Mouse (Mus musculus): ENCODE results near the gene Imp4. TPM values are rescaled to one million over a fixed set of nuclear protein-coding genes. Genes with fewer than 3 reads are reported as not detected.
"Not testable (repeated sequence)": the region's sequence is repeated elsewhere in the genome, so short reads cannot be mapped to it uniquely, and the experiment has no call there.

Gene Imp4
- total RNA-seq (2021), result 10 to 100 TPM; 30.5 to 36.7 TPM

DNA sequence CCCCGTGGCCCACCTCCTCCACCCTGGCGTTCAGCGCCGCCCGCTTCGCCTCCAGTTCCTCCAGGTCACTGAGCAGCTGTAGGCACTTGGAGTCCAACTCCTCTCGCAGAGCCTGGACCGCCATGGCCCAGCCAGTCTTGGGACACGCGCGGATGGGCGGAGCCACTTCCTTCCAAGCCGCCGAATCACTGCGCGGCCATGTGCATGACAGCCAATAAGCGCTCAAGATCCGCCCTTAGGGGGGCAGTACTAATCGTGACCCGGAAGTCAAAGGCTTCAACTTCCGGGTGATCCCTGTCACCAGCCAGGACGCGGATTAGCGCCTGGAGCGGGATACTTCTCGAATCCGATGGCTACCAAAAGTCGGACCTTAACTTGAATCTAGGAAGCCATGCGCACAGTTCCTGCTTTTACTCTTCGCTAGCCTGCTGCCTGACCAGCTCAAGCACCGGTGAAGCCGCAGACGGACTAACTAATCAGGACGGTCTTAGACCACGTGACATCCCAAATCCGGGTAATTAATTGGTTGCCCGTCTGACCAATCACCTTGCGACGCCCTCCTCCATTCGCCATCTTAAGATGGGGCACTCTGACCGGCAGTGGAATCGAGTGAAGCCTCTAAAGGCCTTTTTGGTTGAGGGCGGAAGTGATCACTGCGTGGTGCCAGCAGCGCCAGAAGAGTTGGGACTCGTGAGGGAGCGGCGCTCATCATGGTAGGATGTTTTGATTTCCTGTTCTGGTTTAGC is at the start of gene Imp4, which contains the start of gene Ccdc115:
Imp4 (plus strand) TSS at position 637 of the 746 bp plus-strand sequence.
Ccdc115 (minus strand) TSS at position 458 of the 746 bp plus-strand sequence.
- intact Hi-C loops (cut with DNase I), result no loop called here
- peak; percentile 97 for DNase-seq

GRCm38 (mm10) chr1:34396321-34396720 is 43.3 kb upstream of the Imp4 start:
- peak; percentile 17 for DNase-seq
- intact Hi-C loops (cut with DNase I), result no loop called here

GRCm38 (mm10) chr1:34399182-34399953 is 40.3 kb upstream of the Imp4 start:
- intact Hi-C loops (cut with DNase I), result no loop called here
- DNase-seq, result peak; percentile 34

DNA sequence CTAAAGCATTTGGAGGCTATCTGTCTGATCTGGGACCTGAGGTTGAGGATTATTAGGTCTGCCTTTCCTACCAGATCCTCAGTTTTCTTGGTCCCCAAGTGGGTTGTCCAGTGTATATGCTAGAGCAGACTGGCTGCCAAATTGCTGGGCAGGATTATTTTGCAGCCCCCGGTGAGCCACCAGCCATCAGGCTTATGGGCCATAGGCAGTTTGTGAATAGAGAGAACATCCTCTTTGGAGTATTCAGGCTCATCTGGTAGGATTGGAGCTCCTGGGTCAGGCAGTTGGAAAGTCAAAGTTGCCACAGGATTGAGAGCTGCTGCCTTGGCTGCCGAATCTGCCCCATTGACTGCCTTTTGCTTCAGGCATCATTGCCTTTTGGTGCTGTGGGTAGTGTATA is 11.2 kb upstream of the Imp4 start:
- DNase-seq, result no peak
- intact Hi-C loops (cut with DNase I), result no loop called here

GRCm38 (mm10) chr1:34429281-34429680 is 10.4 kb upstream of the Imp4 start:
- intact Hi-C loops (cut with DNase I), result no loop called here
- no peak for DNase-seq

GRCm38 (mm10) chr1:34430981-34431380 is 8.7 kb upstream of the Imp4 start:
- intact Hi-C loops (cut with DNase I), result no loop called here
- DNase-seq, result no peak

DNA sequence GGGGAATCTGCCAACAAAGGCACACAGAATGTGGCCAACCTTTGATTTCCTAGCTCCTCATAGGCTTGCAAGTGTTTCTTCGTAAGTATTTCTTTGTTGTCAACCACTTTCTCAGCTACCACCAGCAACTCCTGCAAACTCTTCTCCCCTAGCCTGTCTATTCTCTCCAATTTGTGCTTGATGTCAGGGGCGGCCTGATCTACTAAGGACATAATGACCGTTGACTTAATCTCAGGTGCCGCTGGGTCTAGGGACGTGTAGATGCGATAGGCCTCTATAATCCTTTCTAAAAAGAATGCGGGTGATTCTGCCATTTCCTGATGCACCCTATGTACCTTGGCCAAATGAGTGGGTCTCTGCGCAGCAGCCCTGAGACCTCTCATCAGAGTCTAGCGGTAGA is 8.2 kb upstream of the Imp4 start:
- no peak for DNase-seq
- intact Hi-C loops (cut with DNase I), result no loop called here

DNA sequence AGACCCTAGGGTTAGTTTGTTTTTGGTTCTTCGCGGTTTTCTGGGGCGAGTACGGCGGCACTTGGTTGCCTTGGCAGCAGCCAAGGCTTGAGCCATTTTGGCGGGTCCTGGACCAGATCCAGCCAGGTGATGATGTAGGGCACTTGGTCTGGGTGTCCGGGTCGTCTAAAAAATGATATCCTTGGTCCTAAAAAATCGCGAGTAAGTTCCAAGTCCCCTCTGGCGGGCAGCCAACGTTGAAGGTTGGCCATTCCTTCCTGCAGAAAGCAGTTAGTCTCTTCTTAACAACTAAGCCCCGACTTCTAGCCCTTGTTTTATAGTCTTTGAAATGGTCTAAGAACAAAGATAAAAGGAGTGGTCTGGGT is 7.3 kb upstream of the Imp4 start:
- peak; percentile 60 for DNase-seq
- intact Hi-C loops (cut with DNase I), result no loop called here

- DNase-seq, result peak; percentile 43
- intact Hi-C loops (cut with DNase I), result no loop called here
Observed at GRCm38 (mm10) chr1:34432776-34433481, 6.7 kb upstream of the Imp4 start.

GRCm38 (mm10) chr1:34433891-34434521 is 5.6 kb upstream of the Imp4 start:
- DNase-seq, result peak; percentile 25
- intact Hi-C loops (cut with DNase I), result no loop called here

DNA sequence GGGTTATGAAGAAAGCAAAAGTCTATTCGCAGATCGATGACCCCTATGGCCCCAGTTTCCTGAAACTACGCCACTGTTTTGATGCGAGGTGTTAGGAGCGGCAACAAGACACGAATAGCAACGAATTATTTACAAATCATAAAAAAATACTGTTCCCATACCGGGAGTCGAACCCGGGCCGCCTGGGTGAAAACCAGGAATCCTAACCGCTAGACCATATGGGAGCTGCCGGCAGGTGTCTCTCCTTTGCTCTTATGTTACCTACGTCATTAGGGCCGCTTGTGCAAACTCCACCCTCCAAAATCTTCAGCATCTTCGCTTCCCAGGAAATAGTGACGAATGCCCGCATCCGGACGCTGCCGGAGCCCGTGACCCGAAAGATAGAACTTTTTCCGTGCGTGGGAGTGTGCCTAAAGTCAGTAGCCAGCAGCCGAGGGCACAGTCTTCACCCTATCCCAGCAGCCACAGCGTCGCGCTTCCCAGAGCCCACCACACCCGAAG is 4.9 kb upstream of the Imp4 start:
- intact Hi-C loops (cut with DNase I), result no loop called here
- DNase-seq, result peak; percentile 86

DNA sequence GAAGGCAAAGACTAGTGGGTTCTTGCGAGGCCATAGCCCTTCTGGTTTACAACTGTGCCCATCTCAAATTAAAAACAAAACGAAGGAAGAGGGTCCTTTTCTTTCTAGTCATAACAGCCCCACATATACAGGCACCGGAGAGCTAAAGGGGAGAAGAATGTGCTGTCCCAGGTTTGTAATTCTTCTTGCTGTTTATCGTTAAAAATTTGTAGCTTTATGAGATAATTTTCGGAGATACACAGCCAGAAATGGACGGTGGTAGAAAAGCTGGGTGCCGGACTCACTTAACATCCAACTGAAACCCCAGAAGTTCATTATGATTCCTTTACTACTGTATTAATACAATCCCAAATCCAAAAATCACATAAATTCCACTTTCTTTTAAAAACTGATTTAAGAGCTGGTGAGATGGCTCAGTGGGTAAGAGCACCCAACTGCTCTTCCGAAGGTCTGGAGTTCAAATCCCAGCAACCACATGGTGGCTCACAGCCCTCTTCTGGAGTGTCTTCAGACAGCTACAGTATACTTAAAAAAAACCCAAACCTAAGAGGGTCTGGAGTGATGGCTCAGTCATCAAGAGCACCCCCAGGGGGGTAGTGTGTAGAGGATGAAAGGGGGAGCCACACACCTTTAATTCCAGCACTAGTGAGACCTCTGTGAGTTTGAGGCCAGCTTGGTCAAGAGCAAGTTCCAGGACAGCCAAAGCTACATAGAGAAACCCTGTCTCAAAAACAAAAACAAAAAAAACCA is 4.1 kb upstream of the Imp4 start:
- no peak for DNase-seq
- intact Hi-C loops (cut with DNase I), result no loop called here

GRCm38 (mm10) chr1:34436374-34436773 is 3.3 kb upstream of the Imp4 start:
- DNase-seq, result no peak
- intact Hi-C loops (cut with DNase I), result no loop called here

- DNase-seq; intact Hi-C loops (cut with DNase I): not testable (repeated sequence)
Observed at GRCm38 (mm10) chr1:34437366-34437765, 2.3 kb upstream of the Imp4 start.

GRCm38 (mm10) chr1:34438381-34439051 is 1.1 kb upstream of the Imp4 start:
- DNase-seq, result no peak
- intact Hi-C loops (cut with DNase I), result no loop called here

DNA sequence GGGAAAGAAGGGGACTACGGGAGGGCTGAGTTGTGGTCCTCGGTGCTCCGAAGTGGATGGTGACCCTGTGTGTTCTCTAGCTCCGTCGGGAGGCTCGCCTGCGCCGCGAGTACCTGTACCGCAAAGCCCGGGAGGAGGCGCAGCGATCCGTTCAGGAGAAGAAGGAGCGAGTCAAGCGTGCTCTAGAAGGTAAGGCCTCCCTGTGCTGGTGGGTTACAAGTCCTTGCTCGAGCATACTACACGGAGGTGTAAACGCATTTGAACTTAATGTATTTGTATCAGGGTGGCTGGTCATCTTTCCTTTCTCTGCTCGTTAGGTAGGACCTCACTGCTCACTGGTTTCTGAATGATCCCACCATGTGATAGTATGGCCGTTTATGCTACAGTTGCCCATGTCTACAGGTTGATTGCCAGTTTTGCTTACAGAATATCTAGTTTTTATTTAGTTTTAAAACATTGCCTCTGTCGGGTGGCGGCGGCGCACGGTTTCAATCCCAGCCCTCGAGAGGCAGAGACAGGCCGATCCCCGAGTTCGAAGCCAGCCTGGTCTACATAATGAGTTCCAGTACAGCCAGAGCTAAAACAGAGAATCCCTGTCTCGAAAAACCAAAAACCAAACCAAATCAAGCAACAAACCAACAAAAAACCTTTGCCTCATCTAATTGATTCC is 445 bp downstream of the Imp4 start:
- intact Hi-C loops (cut with DNase I), result no loop called here
- no peak for DNase-seq

- intact Hi-C loops (cut with DNase I), result no loop called here
- DNase-seq, result no peak
Observed at GRCm38 (mm10) chr1:34443124-34443523, 3.5 kb downstream of the Imp4 start.

GRCm38 (mm10) chr1:34458431-34458830 is 18.8 kb downstream of the Imp4 start:
- DNase-seq, result no peak
- intact Hi-C loops (cut with DNase I), result no loop called here

Measured in left cerebral cortex, postnatal 4 days (tissue).